Mouse (Mus musculus) stomach, embryonic 14.5 days (tissue): ENCODE results near the gene Gm26920. TPM values are rescaled to one million over a fixed set of nuclear protein-coding genes. Genes with fewer than 3 reads are reported as not detected.
"Not testable (repeated sequence)": the region's sequence is repeated elsewhere in the genome, so short reads cannot be mapped to it uniquely, and the experiment has no call there.

Experiments
- ATAC-seq: fragments of 200-750 bp; cut with Nextera tagmentation; 2 replicates; pipeline ENCODE4 v1.8.0; 2017; ENCODE audit warnings: low read depth, moderate TSS enrichment; ENCODE audit not compliant: insufficient number of reproducible peaks, insufficient read depth, low FRiP score
- H3K27ac ChIP-seq: fragments of 300-500 bp; sonication (generic); 2 replicates; pipeline ENCODE4 v1.5.1; 2014; ENCODE audit warnings: mild to moderate bottlenecking, low read length, moderate library complexity, mixed read lengths
- H3K27me3 ChIP-seq: fragments of 300-500 bp; sonication (generic); 2 replicates; pipeline ENCODE4 v1.6.1; 2014; ENCODE audit warnings: low read length, control low read depth, mixed read lengths; ENCODE audit not compliant: control insufficient read depth, insufficient read depth
- H3K36me3 ChIP-seq: fragments of 300-500 bp; sonication (generic); 2 replicates; pipeline ENCODE4 v1.6.1; 2014; ENCODE audit warnings: mild to moderate bottlenecking, control low read depth, low read length, moderate library complexity, mixed read lengths; ENCODE audit not compliant: control insufficient read depth, insufficient read depth
- H3K4me1 ChIP-seq: fragments of 300-500 bp; sonication (generic); 2 replicates; pipeline ENCODE4 v1.6.1; 2014; ENCODE audit warnings: low read length, control low read depth, mixed read lengths; ENCODE audit not compliant: control insufficient read depth, insufficient read depth
- H3K4me2 ChIP-seq: fragments of 300-500 bp; sonication (generic); replicated peaks from 2 replicates; pipeline ENCODE4 v1.6.1; 2014; ENCODE audit warnings: low read depth, low read length, control low read depth
- H3K4me3 ChIP-seq: fragments of 300-500 bp; sonication (generic); 2 replicates; pipeline ENCODE4 v1.5.1; 2014; ENCODE audit warnings: low read depth, low read length, control low read depth
- H3K9ac ChIP-seq: fragments of 300-500 bp; sonication (generic); replicated peaks from 2 replicates; pipeline ENCODE4 v1.6.1; 2014; ENCODE audit warnings: low read depth, mild to moderate bottlenecking, control low read depth, low read length, moderate library complexity, mixed read lengths
- H3K9me3 ChIP-seq: fragments of 300-500 bp; sonication (generic); 2 replicates; pipeline ENCODE4 v1.6.1; 2016; ENCODE audit warnings: low read depth, low read length, control low read depth; ENCODE audit not compliant: control insufficient read depth
- WGBS: fragments of 180-500 bp; shearing (Covaris S2); extraction: QIAGEN DNeasy Blood & Tissue Kit; methylation state at CpG from one replicate; pipeline ENCODE4 v1.1.7; 2014; 5-methylcytosine and 5-hydroxymethylcytosine counted together
- polyA plus RNA-seq: library from polyadenylated mRNA; unstranded; fragments of >200 nt; fragmentation: Nextera tagmentation; extraction: Ambion mirVana; gene quantifications from 2 replicates; pipeline ENCODE4 v1.2.1, GENCODE M21; 2014

Gm26920 gene
- polyA plus RNA-seq: 2.0 and 2.1 TPM in 2 replicates

- Histone ChIP-seq H3K27me3 (no peaks in the 10 kb centered on the region), H3K36me3 (peaks cover 17% of the 10 kb centered on the region), H3K27ac (peak within 1 kb of the TSS; percentile 40; the same call in 1 of the 2 replicates), H3K4me2 (peak within 1 kb of the TSS; percentile 66), H3K9me3 (no peaks in the 10 kb centered on the region), H3K4me3 (peak within 1 kb of the TSS; percentile 42), H3K4me1 (peaks cover 11% of the 10 kb centered on the region; the same call in 1 of the 2 replicates), H3K9ac (peak within 1 kb of the TSS; percentile 34)
- ATAC-seq: peak; percentile 92
- WGBS: under 1% methylated on average over 40 of the region's 40 CpGs
These were observed at the start of gene Gm26920, which contains the start of gene Zfp566 for GRCm38 (mm10) chr7:30090092-30090969. Gene Gm26920 (minus strand): TSS chr7:30090410. Gene Zfp566 (minus strand): TSS chr7:30090527.

GRCm38 (mm10) chr7:30136826-30137225, 46.6 kb upstream of the Gm26920 start:
- Histone ChIP-seq H3K9me3 (no peaks in the 10 kb centered on the region; the same call in 1 of the 2 replicates), H3K27me3 (no peaks in the 10 kb centered on the region), H3K4me1 (no peaks in the 10 kb centered on the region), H3K9ac (no peak overlapping the region), H3K36me3 (peaks cover 18% of the 10 kb centered on the region), H3K4me3 (no peak overlapping the region), H3K27ac (no peak overlapping the region), H3K4me2 (no peak overlapping the region)
- WGBS: 86% methylated on average over 10 of the region's 10 CpGs
- no peak for ATAC-seq

GRCm38 (mm10) chr7:30132396-30132795, 42.2 kb upstream of the Gm26920 start:
- H3K4me3 ChIP-seq: no peak overlapping the region
- H3K9me3 ChIP-seq: no peaks in the 10 kb centered on the region
- H3K4me2 ChIP-seq: no peak overlapping the region
- H3K9ac ChIP-seq: no peak overlapping the region
- WGBS: 92% methylated on average over 4 of the region's 4 CpGs
- no peak overlapping the region for H3K27ac ChIP-seq
- H3K4me1 ChIP-seq: no peaks in the 10 kb centered on the region
- peaks cover 32% of the 10 kb centered on the region for H3K36me3 ChIP-seq
- H3K27me3 ChIP-seq: no peaks in the 10 kb centered on the region
- ATAC-seq: no peak

DNA sequence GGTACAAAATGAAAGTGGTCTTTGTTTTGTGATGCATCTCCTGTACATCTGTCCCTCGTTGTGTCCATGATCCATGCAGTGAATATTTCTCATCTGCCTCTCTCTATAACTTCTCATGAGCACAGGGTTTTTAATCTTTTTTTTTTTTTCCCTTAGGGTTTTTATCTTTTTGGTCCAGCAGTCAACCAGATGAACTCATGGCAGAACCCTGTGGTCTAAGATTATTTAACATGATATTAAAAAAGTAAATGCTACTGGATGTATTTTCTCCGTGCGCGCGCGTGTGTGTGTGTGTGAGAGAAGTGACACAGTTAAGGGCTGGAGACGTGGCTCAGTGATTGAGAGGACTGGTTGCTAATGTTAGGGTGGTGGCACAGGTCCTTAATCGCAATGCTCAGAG, 39.7 kb upstream of the Gm26920 start:
- 94% methylated on average over 8 of the region's 8 CpGs for WGBS
- no peaks in the 10 kb centered on the region for H3K4me1 ChIP-seq
- peaks cover 27% of the 10 kb centered on the region for H3K36me3 ChIP-seq
- no peak overlapping the region for H3K9ac ChIP-seq
- H3K4me2 ChIP-seq: no peak overlapping the region
- no peaks in the 10 kb centered on the region for H3K27me3 ChIP-seq
- H3K9me3 ChIP-seq: no peaks in the 10 kb centered on the region
- ATAC-seq: no peak
- no peak overlapping the region for H3K27ac ChIP-seq
- no peak overlapping the region for H3K4me3 ChIP-seq

- Histone ChIP-seq H3K36me3 (no peaks in the 10 kb centered on the region; the same call in 1 of the 2 replicates), H3K4me3 (peak overlapping the region; percentile 64), H3K9me3 (no peaks in the 10 kb centered on the region), H3K9ac (peak overlapping the region; percentile 65), H3K4me1 (no peaks in the 10 kb centered on the region; the same call in 1 of the 2 replicates), H3K27ac (peak overlapping the region; percentile 66), H3K4me2 (peak overlapping the region; percentile 88), H3K27me3 (no peaks in the 10 kb centered on the region)
- 4% methylated on average over 15 of the region's 15 CpGs for WGBS
- peak; percentile 43; the same call in 1 of the 2 replicates for ATAC-seq
These were observed 31.9 kb upstream of the Gm26920 start for GRCm38 (mm10) chr7:30122188-30122530.

- under 1% methylated on average over 61 of the region's 61 CpGs for WGBS
- ATAC-seq: peak; percentile 97
- H3K36me3 ChIP-seq: no peaks in the 10 kb centered on the region
- no peaks in the 10 kb centered on the region for H3K27me3 ChIP-seq
- H3K4me1 ChIP-seq: no peaks in the 10 kb centered on the region; the same call in 1 of the 2 replicates
- no peaks in the 10 kb centered on the region for H3K9me3 ChIP-seq
- H3K4me3 ChIP-seq: peak within 1 kb of the TSS; percentile 64
- H3K27ac ChIP-seq: peak within 1 kb of the TSS; percentile 72
- H3K9ac ChIP-seq: peak within 1 kb of the TSS; percentile 65
- peak within 1 kb of the TSS; percentile 88 for H3K4me2 ChIP-seq
These were observed 31.3 kb upstream of the Gm26920 start, which contains the start of gene Zfp382 for GRCm38 (mm10) chr7:30121308-30122187. Gene Zfp382 (plus strand): TSS chr7:30121942.

DNA sequence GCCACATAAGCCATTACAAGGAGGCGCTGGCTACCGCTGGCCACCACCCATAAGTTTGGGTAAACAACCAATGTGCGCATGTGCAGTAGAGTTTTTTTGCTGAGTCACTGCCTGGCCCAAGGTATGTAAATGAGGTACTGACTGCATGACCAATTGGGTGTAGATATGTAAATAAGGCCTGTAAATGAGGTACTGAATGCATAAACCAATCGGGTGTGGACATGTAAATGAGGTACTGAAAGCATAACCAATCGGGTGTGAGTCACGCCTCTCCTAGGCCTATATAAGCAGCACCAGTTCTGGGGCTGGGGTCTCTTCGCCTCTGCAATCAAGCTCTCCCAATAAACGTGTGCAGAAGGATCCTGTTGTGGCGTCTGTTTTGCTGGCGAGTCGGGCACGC, 27.7 kb upstream of the Gm26920 start:
- not testable (repeated sequence) for H3K27ac ChIP-seq, ATAC-seq, H3K27me3 ChIP-seq, H3K4me1 ChIP-seq, H3K4me2 ChIP-seq, H3K9me3 ChIP-seq, H3K4me3 ChIP-seq, H3K9ac ChIP-seq, H3K36me3 ChIP-seq
- 96% methylated on average over 12 of the region's 12 CpGs for WGBS

- H3K4me3 ChIP-seq: no peak overlapping the region
- ATAC-seq: no peak
- no peaks in the 10 kb centered on the region for H3K4me1 ChIP-seq
- H3K27ac ChIP-seq: no peak overlapping the region
- H3K27me3 ChIP-seq: no peaks in the 10 kb centered on the region
- WGBS: 94% methylated on average over 5 of the region's 5 CpGs
- H3K36me3 ChIP-seq: no peaks in the 10 kb centered on the region
- H3K9ac ChIP-seq: no peak overlapping the region
- H3K9me3 ChIP-seq: no peaks in the 10 kb centered on the region
- no peak overlapping the region for H3K4me2 ChIP-seq
These were observed 25.9 kb upstream of the Gm26920 start for GRCm38 (mm10) chr7:30116076-30116475.
